In the genomic region with DNA sequence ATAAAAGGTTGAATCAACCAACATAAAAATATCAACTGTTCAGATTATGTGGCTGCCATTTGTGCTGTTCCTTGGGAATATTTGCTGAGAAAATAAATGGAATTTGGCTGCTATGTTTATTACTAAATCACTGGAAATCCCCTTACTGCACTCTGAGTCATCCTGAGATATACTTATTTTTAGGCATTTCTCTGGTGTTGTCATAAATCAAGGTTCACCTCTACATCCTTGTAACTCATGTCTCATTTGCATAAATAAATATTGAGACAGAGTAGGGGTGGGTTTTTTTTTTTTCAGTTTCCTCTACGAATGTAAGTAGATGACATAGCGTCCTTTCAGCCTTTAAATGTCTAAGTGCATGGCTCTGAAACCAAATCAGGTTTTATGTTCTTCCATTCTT, we compare ENCODE assay signal across 20 mouse cellular contexts.
"Had no signal": no experiment of that assay in that cellular context is flagged by ENCODE, and none has a peak within 500 bp of the region (broad histone marks: within the 10 kb centered on the region; RNA-seq: fewer than 3 reads in every experiment).

No protein-coding gene starts in this region.

- H3K4me2 ChIP-seq: lung, embryonic 15.5 days; midbrain, embryonic 12.5 days; neural tube, embryonic 13.5 days; neural tube, embryonic 15.5 days had no signal

- H3K36me3 ChIP-seq: lung, embryonic 15.5 days; midbrain, embryonic 10.5 days; midbrain, embryonic 12.5 days; neural tube, embryonic 13.5 days; neural tube, embryonic 15.5 days had no signal

- H3K4me1 ChIP-seq: lung, embryonic 15.5 days had no signal

- H3K4me3 ChIP-seq: lung, embryonic 15.5 days; midbrain, embryonic 10.5 days; midbrain, embryonic 12.5 days; myocyte; neural tube, embryonic 13.5 days; neural tube, embryonic 15.5 days had no signal

- DNase-seq: lung, adult 2 months; lung, postnatal 14 days; lung, postnatal 36 days; midbrain, embryonic 14.5 days; retina, postnatal 1 day; right cerebral cortex, adult 18-20 months; right cerebral cortex, postnatal 25 days; right cerebral cortex, postnatal 4 days; spleen, adult 18-20 months; thymus, adult 18-20 months; thymus, postnatal 14 days; thymus, postnatal 36 days had no signal

- H3K9ac ChIP-seq: lung, embryonic 15.5 days; midbrain, embryonic 12.5 days; neural tube, embryonic 13.5 days; neural tube, embryonic 15.5 days had no signal

- H3K27ac ChIP-seq: lung, embryonic 15.5 days; midbrain, embryonic 10.5 days; midbrain, embryonic 12.5 days; neural tube, embryonic 13.5 days; neural tube, embryonic 15.5 days had no signal

- H3K9me3 ChIP-seq: lung, embryonic 15.5 days; midbrain, embryonic 10.5 days; midbrain, embryonic 12.5 days; neural tube, embryonic 13.5 days; neural tube, embryonic 15.5 days had no signal

- ATAC-seq: lung, postnatal 0 days; midbrain, embryonic 16.5 days had no signal

- H3K27me3 ChIP-seq: lung, embryonic 15.5 days; midbrain, embryonic 12.5 days; neural tube, embryonic 13.5 days; neural tube, embryonic 15.5 days had no signal
